Mouse (Mus musculus): ENCODE data around the gene Stx19.

GRCm38 (mm10) chr16:62834016-62834735 is 19.7 kb downstream of the Stx19 start:
- TF ChIP-seq POLR2A (IDR thresholded peaks at IDR 0.05; ENCODE audit: borderline replicate concordance, low read depth, low read length) (no peak), CTCF (IDR thresholded peaks at IDR 0.05; ENCODE audit: low read depth, low read length) (no peak)

Measured in bone marrow macrophage, adult 2 months (primary cell).